Mouse (Mus musculus): ENCODE measurements around the gene Sh3pxd2b. TPM values are rescaled to one million over a fixed set of nuclear protein-coding genes. Genes with fewer than 3 reads are reported as not detected.

Gene Sh3pxd2b
- polyA plus RNA-seq, 1 experiment from 2014 or later: 25.2 TPM

DNA sequence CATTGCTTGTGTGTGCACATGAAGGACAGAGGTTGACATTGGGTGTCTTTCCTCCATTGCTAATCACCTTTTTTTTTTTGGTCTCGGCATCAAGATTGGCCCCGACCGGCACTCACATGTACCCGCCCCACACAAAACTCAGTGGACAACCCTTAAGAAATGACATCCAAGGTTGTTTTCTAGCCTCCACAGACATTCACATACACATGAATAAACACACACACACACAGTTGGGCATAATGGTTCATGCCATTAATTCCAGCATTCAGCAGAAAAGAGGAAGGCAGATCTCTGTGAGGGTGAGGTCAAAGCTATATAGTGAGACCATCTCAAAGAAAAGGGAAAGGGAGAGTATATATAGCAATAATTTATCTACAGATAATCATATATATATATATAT, 105.1 kb downstream of the Sh3pxd2b start:
- H3K36me3 ChIP-seq (replicated peaks): no peaks in the 10 kb centered on the region
- no peak overlapping the region for H3K9ac ChIP-seq
- ATAC-seq (ENCODE audit: low FRiP score): no peak
- no peak overlapping the region for H3K27ac ChIP-seq
- no peak overlapping the region for H3K4me2 ChIP-seq
- H3K4me3 ChIP-seq (replicated peaks): no peak overlapping the region
- WGBS: 91% methylated on average over 4 of the region's 4 CpGs
- H3K27me3 ChIP-seq: peaks cover 13% of the 10 kb centered on the region
- H3K9me3 ChIP-seq: no peaks in the 10 kb centered on the region
- peaks cover 20% of the 10 kb centered on the region for H3K4me1 ChIP-seq

- no peak for ATAC-seq (ENCODE audit: low FRiP score)
- no peak overlapping the region for H3K4me2 ChIP-seq
- H3K27ac ChIP-seq: no peak overlapping the region
- no peaks in the 10 kb centered on the region for H3K9me3 ChIP-seq
- 54% methylated on average over 8 of the region's 8 CpGs for WGBS
- peaks cover 13% of the 10 kb centered on the region for H3K27me3 ChIP-seq
- no peaks in the 10 kb centered on the region for H3K36me3 ChIP-seq (replicated peaks)
- H3K9ac ChIP-seq: no peak overlapping the region
- H3K4me1 ChIP-seq: peaks cover 20% of the 10 kb centered on the region
- no peak overlapping the region for H3K4me3 ChIP-seq (replicated peaks)
Observed at GRCm38 (mm10) chr11:32453353-32453915, 105.8 kb downstream of the Sh3pxd2b start.

GRCm38 (mm10) chr11:32454231-32454799, 106.7 kb downstream of the Sh3pxd2b start:
- peak overlapping the region; percentile 79 for H3K4me3 ChIP-seq (replicated peaks)
- peak overlapping the region; percentile 81 for H3K27ac ChIP-seq
- no peaks in the 10 kb centered on the region for H3K36me3 ChIP-seq (replicated peaks)
- H3K4me1 ChIP-seq: peaks cover 20% of the 10 kb centered on the region
- peak overlapping the region; percentile 92 for H3K4me2 ChIP-seq
- H3K9me3 ChIP-seq: no peaks in the 10 kb centered on the region
- WGBS: 2% methylated on average over 19 of the region's 19 CpGs
- ATAC-seq (ENCODE audit: low FRiP score): peak; percentile 39; the same call in 1 of the 2 replicates
- peak overlapping the region; percentile 88 for H3K9ac ChIP-seq
- H3K27me3 ChIP-seq: peaks cover 13% of the 10 kb centered on the region

DNA sequence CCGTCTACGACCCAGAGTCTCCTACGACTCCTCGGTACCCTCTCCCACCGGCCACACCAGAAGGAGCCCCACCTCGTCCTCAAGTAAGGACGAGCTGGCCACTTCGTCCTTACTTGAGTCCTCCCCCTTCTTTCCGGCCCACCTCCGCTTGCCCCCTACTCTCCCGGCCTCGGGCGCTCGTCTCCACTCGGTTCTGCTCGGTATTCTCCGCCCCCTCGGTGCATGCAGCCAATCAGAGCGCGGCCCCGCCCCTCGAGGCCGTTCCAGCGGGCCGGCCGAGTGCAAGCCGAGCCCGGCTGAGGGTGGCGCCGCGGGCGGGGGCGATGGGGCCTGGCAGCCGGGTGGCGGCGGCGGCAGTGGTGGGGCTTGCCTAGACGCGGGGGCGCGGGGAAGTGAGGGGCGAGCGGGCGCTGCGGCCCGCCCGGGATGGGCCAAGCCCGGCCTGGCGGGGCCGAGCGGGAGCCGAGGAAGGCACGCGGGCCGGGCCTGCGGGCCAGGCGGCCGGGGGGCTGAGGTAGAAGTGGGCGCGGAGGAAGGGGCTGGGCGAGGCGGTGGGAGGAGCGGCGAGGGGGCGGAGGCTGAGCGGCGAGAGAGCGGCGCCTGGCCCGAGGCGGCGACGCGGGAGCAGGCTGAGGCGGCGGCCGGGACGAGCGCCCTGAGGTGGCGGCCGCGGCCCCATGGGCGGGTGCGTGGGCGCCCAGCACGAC, 107.3 kb downstream of the Sh3pxd2b start, which contains the start of gene Ubtd2:
Ubtd2 (plus strand) TSS at position 571 of the 707 bp plus-strand sequence.
- peak within 1 kb of the TSS; percentile 79 for H3K4me3 ChIP-seq (replicated peaks)
- H3K4me2 ChIP-seq: peak within 1 kb of the TSS; percentile 92
- H3K27ac ChIP-seq: peak within 1 kb of the TSS; percentile 98
- peak; percentile 98 for ATAC-seq (ENCODE audit: low FRiP score)
- H3K9me3 ChIP-seq: no peaks in the 10 kb centered on the region
- no peaks in the 10 kb centered on the region for H3K36me3 ChIP-seq (replicated peaks)
- H3K4me1 ChIP-seq: peaks cover 20% of the 10 kb centered on the region
- peak within 1 kb of the TSS; percentile 88 for H3K9ac ChIP-seq
- under 1% methylated on average over 79 of the region's 86 CpGs for WGBS
- peaks cover 13% of the 10 kb centered on the region for H3K27me3 ChIP-seq

DNA sequence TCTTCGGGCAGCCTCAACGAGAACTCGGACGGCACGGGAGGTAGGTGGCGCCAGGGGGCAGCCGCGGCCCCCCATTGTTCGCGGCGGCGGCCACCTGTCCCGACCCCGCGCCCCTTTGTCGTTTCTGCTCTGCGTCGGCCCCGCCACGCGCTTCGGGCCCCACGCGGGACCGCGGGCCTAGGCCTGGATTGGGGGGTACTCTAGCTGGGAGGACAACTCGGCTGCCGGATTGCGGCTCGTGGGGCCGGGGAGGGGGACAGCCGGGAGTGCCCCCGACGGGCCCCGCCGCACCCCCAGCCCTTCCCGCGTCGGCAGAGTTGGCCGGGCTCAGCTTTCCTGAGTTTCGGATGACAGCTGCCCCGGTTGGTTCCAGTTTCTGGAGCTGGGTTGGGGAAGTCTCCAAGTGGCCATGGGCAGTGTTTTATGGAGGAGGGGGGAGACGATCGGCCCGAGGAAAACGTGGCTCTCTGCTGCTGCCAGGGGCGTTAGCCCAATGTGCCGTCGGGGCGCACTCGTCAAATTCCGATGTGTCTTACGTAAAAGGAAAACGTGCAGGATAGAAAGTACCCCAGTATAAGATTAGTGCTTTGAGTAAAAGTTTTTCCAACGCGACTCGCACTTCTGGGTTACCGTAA, 108.0 kb downstream of the Sh3pxd2b start:
- peak; percentile 62 for ATAC-seq (ENCODE audit: low FRiP score)
- H3K9me3 ChIP-seq: no peaks in the 10 kb centered on the region
- peaks cover 10% of the 10 kb centered on the region for H3K27me3 ChIP-seq
- peaks cover 20% of the 10 kb centered on the region for H3K4me1 ChIP-seq
- H3K4me3 ChIP-seq (replicated peaks): peak overlapping the region; percentile 79
- peak overlapping the region; percentile 92 for H3K4me2 ChIP-seq
- under 1% methylated on average over 47 of the region's 58 CpGs for WGBS
- peak overlapping the region; percentile 98 for H3K27ac ChIP-seq
- H3K9ac ChIP-seq: peak overlapping the region; percentile 88
- no peaks in the 10 kb centered on the region for H3K36me3 ChIP-seq (replicated peaks)

- no peak overlapping the region for H3K27ac ChIP-seq
- peak overlapping the region; percentile 92 for H3K4me2 ChIP-seq
- peaks cover 5% of the 10 kb centered on the region for H3K27me3 ChIP-seq
- peak overlapping the region; percentile 79 for H3K4me3 ChIP-seq (replicated peaks)
- H3K9me3 ChIP-seq: no peaks in the 10 kb centered on the region
- H3K4me1 ChIP-seq: peaks cover 20% of the 10 kb centered on the region
- ATAC-seq (ENCODE audit: low FRiP score): no peak
- H3K36me3 ChIP-seq (replicated peaks): no peaks in the 10 kb centered on the region
- H3K9ac ChIP-seq: peak overlapping the region; percentile 88
- 13% methylated on average over 6 of the region's 6 CpGs for WGBS
Observed at GRCm38 (mm10) chr11:32456356-32456755, 108.7 kb downstream of the Sh3pxd2b start.

GRCm38 (mm10) chr11:32464282-32464681, 116.7 kb downstream of the Sh3pxd2b start:
- no peaks in the 10 kb centered on the region for H3K9me3 ChIP-seq
- H3K4me1 ChIP-seq: peaks cover 6% of the 10 kb centered on the region; the same call in 1 of the 2 replicates
- H3K4me3 ChIP-seq (replicated peaks): no peak overlapping the region
- H3K27me3 ChIP-seq: no peaks in the 10 kb centered on the region
- no peak overlapping the region for H3K27ac ChIP-seq
- H3K36me3 ChIP-seq (replicated peaks): no peaks in the 10 kb centered on the region
- WGBS: 72% methylated on average over 2 of the region's 2 CpGs
- ATAC-seq (ENCODE audit: low FRiP score): no peak
- no peak overlapping the region for H3K9ac ChIP-seq
- H3K4me2 ChIP-seq: no peak overlapping the region

GRCm38 (mm10) chr11:32471925-32472324, 124.3 kb downstream of the Sh3pxd2b start:
- Histone ChIP-seq H3K27me3 (no peaks in the 10 kb centered on the region), H3K9me3 (no peaks in the 10 kb centered on the region), H3K4me1 (0 out of 2 replicates have a peak, but pooled peaks cover 5% of the 10 kb centered on the region), H3K9ac (no peak overlapping the region), H3K36me3 (replicated peaks) (no peaks in the 10 kb centered on the region), H3K4me3 (replicated peaks) (no peak overlapping the region), H3K4me2 (no peak overlapping the region), H3K27ac (no peak overlapping the region)
- 77% methylated on average over 2 of the region's 2 CpGs for WGBS
- no peak for ATAC-seq (ENCODE audit: low FRiP score)

- H3K9me3 ChIP-seq: no peaks in the 10 kb centered on the region
- 91% methylated on average over 3 of the region's 3 CpGs for WGBS
- no peaks in the 10 kb centered on the region for H3K27me3 ChIP-seq
- H3K4me3 ChIP-seq (replicated peaks): no peak overlapping the region
- ATAC-seq (ENCODE audit: low FRiP score): no peak
- no peak overlapping the region for H3K27ac ChIP-seq
- H3K36me3 ChIP-seq (replicated peaks): no peaks in the 10 kb centered on the region
- no peak overlapping the region for H3K9ac ChIP-seq
- 0 out of 2 replicates have a peak, but pooled peaks cover 3% of the 10 kb centered on the region for H3K4me1 ChIP-seq
- no peak overlapping the region for H3K4me2 ChIP-seq
Observed at GRCm38 (mm10) chr11:32474725-32475124, 127.1 kb downstream of the Sh3pxd2b start.

GRCm38 (mm10) chr11:32475487-32476236, 128.0 kb downstream of the Sh3pxd2b start:
- ATAC-seq (ENCODE audit: low FRiP score): no peak
- Histone ChIP-seq H3K27ac (no peak overlapping the region), H3K4me2 (no peak overlapping the region), H3K4me1 (no peaks in the 10 kb centered on the region), H3K4me3 (replicated peaks) (no peak overlapping the region), H3K36me3 (replicated peaks) (no peaks in the 10 kb centered on the region), H3K9me3 (no peaks in the 10 kb centered on the region), H3K27me3 (no peaks in the 10 kb centered on the region), H3K9ac (no peak overlapping the region)
- 83% methylated on average over 5 of the region's 5 CpGs for WGBS

Data from forebrain, embryonic 12.5 days (tissue).